Mouse (Mus musculus) kidney, adult 8-10 months (tissue): Measurements from ENCODE around the gene Draxin.
"Not testable (repeated sequence)": the region's sequence is repeated elsewhere in the genome, so short reads cannot be mapped to it uniquely, and the experiment has no call there.

Experiments used
- DNase-seq, 2 experiments: peaks; one replicate each; pipeline ENCODE4 v3.0.0; 2022

Gene Draxin

GRCm38 (mm10) chr4:148130561-148131413 lies at the start of gene Draxin:
Gene Draxin, minus strand, starts transcription at chr4:148130698.
- peak in 1 of 2 experiments; percentile 35 for DNase-seq

- DNase-seq, result no peak
Observed at GRCm38 (mm10) chr4:148177716-148178115, 47.2 kb upstream of the Draxin start.

GRCm38 (mm10) chr4:148176603-148177002 lies 46.1 kb upstream of the Draxin start:
- DNase-seq, result not testable (repeated sequence)

GRCm38 (mm10) chr4:148174495-148174862 lies 44.0 kb upstream of the Draxin start:
- no peak for DNase-seq

- no peak for DNase-seq
Observed at GRCm38 (mm10) chr4:148173811-148174494, 43.5 kb upstream of the Draxin start.

GRCm38 (mm10) chr4:148171261-148171660 lies 40.8 kb upstream of the Draxin start:
- no peak for DNase-seq

- DNase-seq, result peak in 1 of 2 experiments; percentile 39
Observed at GRCm38 (mm10) chr4:148170842-148171241, 40.3 kb upstream of the Draxin start.

- no peak for DNase-seq
Observed at GRCm38 (mm10) chr4:148169586-148169985, 39.1 kb upstream of the Draxin start.

- DNase-seq, result peak in 1 of 2 experiments; percentile 47
Observed at GRCm38 (mm10) chr4:148168287-148168686, 37.8 kb upstream of the Draxin start.

GRCm38 (mm10) chr4:148166986-148167385 lies 36.5 kb upstream of the Draxin start:
- peak in 1 of 2 experiments; percentile 72 for DNase-seq

GRCm38 (mm10) chr4:148166431-148166830 lies 35.9 kb upstream of the Draxin start:
- no peak for DNase-seq

- DNase-seq, result no peak
Observed at GRCm38 (mm10) chr4:148165551-148165950, 35.1 kb upstream of the Draxin start.

GRCm38 (mm10) chr4:148164461-148164860 lies 34.0 kb upstream of the Draxin start:
- DNase-seq, result no peak

GRCm38 (mm10) chr4:148164002-148164439 lies 33.5 kb upstream of the Draxin start:
- peak; percentile 85 to 89 for DNase-seq

GRCm38 (mm10) chr4:148160436-148161390 lies 30.2 kb upstream of the Draxin start, which contains the start of the genes Fbxo44 and Fbxo2:
Gene Fbxo44, minus strand, starts transcription at chr4:148160482.
Gene Fbxo2, plus strand, starts transcription at chr4:148160621.
- peak; percentile 32 to 50 for DNase-seq

GRCm38 (mm10) chr4:148159544-148160435 lies 29.3 kb upstream of the Draxin start:
- peak; percentile 97 to 98 for DNase-seq

- peak in 1 of 2 experiments; percentile 29 for DNase-seq
Observed at GRCm38 (mm10) chr4:148158436-148159348, 28.2 kb upstream of the Draxin start.

GRCm38 (mm10) chr4:148154982-148155381 lies 24.5 kb upstream of the Draxin start:
- peak in 1 of 2 experiments; percentile 55 for DNase-seq

- no peak for DNase-seq
Observed at GRCm38 (mm10) chr4:148154006-148154405, 23.5 kb upstream of the Draxin start.

GRCm38 (mm10) chr4:148152547-148152946 lies 22.0 kb upstream of the Draxin start:
- no peak for DNase-seq
